Mouse (Mus musculus) intestine, embryonic 14.5 days (tissue): Measurements from ENCODE around the gene Mctp1. TPM values are rescaled to one million over a fixed set of nuclear protein-coding genes. Genes with fewer than 3 reads are reported as not detected.

ENCODE experiments used
- ATAC-seq: fragments of 200-750 bp; cut with Nextera tagmentation; replicated peaks from 2 replicates; pipeline ENCODE4 v1.8.0; 2017; ENCODE audit warnings: low read depth, moderate number of reproducible peaks, moderate TSS enrichment, moderate library complexity; ENCODE audit not compliant: low FRiP score, low TSS enrichment
- DNase-seq: peaks from one replicate; pipeline ENCODE4 v3.0.0-alpha.2; 2018; ENCODE audit warnings: low spot score
- H3K27ac ChIP-seq: fragments of 300-500 bp; sonication (generic); 2 replicates; pipeline ENCODE4 v1.5.1; 2014; ENCODE audit warnings: low read depth, mild to moderate bottlenecking, control low read depth
- H3K27me3 ChIP-seq: fragments of 300-500 bp; sonication (generic); replicated peaks from 2 replicates; pipeline ENCODE4 v1.6.1; 2014; ENCODE audit warnings: low read length, control low read depth; ENCODE audit not compliant: control insufficient read depth, insufficient read depth
- H3K36me3 ChIP-seq: fragments of 300-500 bp; sonication (generic); 2 replicates; pipeline ENCODE4 v1.6.1; 2014; ENCODE audit warnings: low read length, control low read depth; ENCODE audit not compliant: control insufficient read depth, insufficient read depth
- H3K4me1 ChIP-seq: fragments of 300-500 bp; sonication (generic); replicated peaks from 2 replicates; pipeline ENCODE4 v1.6.1; 2014; ENCODE audit warnings: low read length, control low read depth, mixed read lengths; ENCODE audit not compliant: control insufficient read depth, insufficient read depth
- H3K4me2 ChIP-seq: fragments of 300-500 bp; sonication (generic); 2 replicates; pipeline ENCODE4 v1.6.1; 2014; ENCODE audit warnings: low read length
- H3K4me3 ChIP-seq: fragments of 300-500 bp; sonication (generic); 2 replicates; pipeline ENCODE4 v1.5.1; 2014; ENCODE audit warnings: low read depth, low read length, control low read depth, mixed read lengths
- H3K9ac ChIP-seq: fragments of 300-500 bp; sonication (generic); 2 replicates; pipeline ENCODE4 v1.6.1; 2014; ENCODE audit warnings: mild to moderate bottlenecking, low read length
- H3K9me3 ChIP-seq: fragments of 300-500 bp; sonication (generic); 2 replicates; pipeline ENCODE4 v1.6.1; 2016; ENCODE audit warnings: low read length, control low read depth; ENCODE audit not compliant: control insufficient read depth
- WGBS: fragments of 180-500 bp; shearing (Covaris S2); extraction: QIAGEN DNeasy Blood & Tissue Kit; methylation state at CpG from one replicate; pipeline ENCODE4 v1.1.7; 2014; 5-methylcytosine and 5-hydroxymethylcytosine counted together
- polyA plus RNA-seq: library from polyadenylated mRNA; unstranded; fragments of >200 nt; fragmentation: Nextera tagmentation; extraction: Ambion mirVana; gene quantifications from 2 replicates; pipeline ENCODE4 v1.2.1, GENCODE M21; 2014

Mctp1 gene
- polyA plus RNA-seq, 1 experiment from 2014 or later = 0.78 TPM

DNA sequence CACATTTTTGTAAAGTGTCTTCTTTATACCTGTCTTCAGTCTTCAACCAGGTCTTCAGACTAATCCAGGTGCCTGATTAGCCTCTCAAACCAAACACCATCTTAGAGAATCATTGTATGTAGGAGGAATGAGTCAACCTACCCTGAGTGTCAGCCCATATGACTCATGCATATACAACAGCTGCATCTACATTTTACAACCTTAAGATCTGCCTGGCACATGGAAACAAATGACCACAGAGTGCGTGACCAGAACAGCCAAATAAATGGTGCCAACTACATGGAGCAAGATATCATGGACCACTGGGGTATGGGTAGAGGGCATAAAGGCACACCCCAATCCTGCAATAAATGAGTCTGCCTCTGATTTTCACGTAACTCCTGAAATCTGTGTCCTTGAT, 131.6 kb downstream of the Mctp1 start:
- 84% methylated on average over 2 of the region's 2 CpGs for WGBS
- H3K4me1 ChIP-seq = no peaks in the 10 kb centered on the region

DNA sequence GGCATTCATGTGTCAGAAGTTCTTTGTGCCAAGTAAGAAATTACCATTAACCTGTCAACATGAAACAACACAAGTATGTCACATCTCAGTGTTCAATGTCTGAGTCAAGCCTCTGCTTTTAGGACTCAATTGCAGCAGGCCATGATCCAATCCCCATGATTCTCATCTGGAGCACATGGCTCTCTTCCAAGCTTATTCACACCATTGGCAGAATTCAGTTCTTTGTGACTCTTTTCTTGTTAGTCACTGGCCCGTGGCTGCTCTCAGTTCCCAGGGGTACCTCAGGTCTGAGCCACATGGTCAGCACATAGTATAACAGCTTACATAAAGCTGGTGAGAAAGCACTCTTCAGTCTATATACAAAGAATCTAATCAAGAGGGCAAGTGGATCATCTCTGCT, 138.8 kb downstream of the Mctp1 start:
- no peak for ATAC-seq
- Histone ChIP-seq H3K4me1 (no peaks in the 10 kb centered on the region), H3K9me3 (no peaks in the 10 kb centered on the region), H3K27ac (no peak overlapping the region), H3K4me2 (no peak overlapping the region), H3K4me3 (no peak overlapping the region), H3K9ac (no peak overlapping the region), H3K36me3 (no peaks in the 10 kb centered on the region), H3K27me3 (no peaks in the 10 kb centered on the region)
- no peak for DNase-seq
- WGBS = 83% methylated on average over 1 of the region's 1 CpGs

More for the DNA sequence above, 131.6 kb downstream of the Mctp1 start:
- ATAC-seq = no peak
- no peak overlapping the region for H3K4me3 ChIP-seq
- H3K4me2 ChIP-seq = no peak overlapping the region
- no peaks in the 10 kb centered on the region for H3K27me3 ChIP-seq
- H3K36me3 ChIP-seq = no peaks in the 10 kb centered on the region
- no peak overlapping the region for H3K9ac ChIP-seq
- H3K9me3 ChIP-seq = no peaks in the 10 kb centered on the region
- H3K27ac ChIP-seq = no peak overlapping the region
- no peak for DNase-seq

DNA sequence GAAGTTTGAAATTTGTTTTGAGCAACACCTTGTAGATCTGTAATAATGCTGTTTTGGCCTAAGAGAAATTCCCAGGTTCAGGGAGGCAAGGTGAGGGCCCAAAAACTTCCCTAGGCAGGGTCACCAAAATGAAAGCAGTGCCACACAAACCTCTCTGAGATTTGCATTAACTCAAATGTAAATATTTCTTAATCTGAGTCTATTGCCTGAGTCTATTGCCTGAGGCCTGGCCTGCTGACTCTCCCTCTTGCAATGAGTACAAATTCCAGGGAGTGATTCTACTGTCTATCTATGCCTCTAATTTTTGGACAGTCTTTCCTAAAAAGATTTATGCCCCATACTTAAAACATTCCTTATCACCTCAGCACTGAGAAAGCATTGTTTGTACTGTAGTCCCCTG, 143.0 kb downstream of the Mctp1 start:
- no peak overlapping the region for H3K4me3 ChIP-seq
- no peaks in the 10 kb centered on the region for H3K9me3 ChIP-seq
- DNase-seq = no peak
- H3K27ac ChIP-seq = no peak overlapping the region
- no peak overlapping the region for H3K4me2 ChIP-seq
- H3K4me1 ChIP-seq = no peaks in the 10 kb centered on the region
- no peaks in the 10 kb centered on the region for H3K27me3 ChIP-seq
- ATAC-seq = no peak
- H3K36me3 ChIP-seq = no peaks in the 10 kb centered on the region
- H3K9ac ChIP-seq = no peak overlapping the region

DNA sequence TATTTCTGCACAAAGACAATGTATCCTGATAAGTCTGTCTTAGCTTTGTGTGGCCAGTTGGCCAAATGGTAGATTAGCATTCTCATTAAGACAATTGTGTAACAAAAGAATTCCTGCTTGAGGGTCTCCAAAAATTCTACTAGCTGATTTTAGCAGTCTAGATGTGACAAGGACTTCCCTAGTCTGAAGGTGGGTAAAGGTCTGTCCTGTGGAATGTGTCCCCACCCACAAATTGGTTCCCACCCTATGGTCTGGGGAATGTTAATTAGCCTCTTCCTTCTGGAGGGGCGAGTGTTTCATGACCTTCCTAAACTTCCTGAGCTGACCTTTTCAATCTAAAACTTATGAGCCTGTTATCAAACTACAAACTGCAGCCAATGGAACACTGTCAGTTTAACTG, 143.4 kb downstream of the Mctp1 start:
- no peak for ATAC-seq
- Histone ChIP-seq H3K9me3 (no peaks in the 10 kb centered on the region), H3K4me2 (no peak overlapping the region), H3K4me1 (no peaks in the 10 kb centered on the region), H3K36me3 (no peaks in the 10 kb centered on the region), H3K27ac (no peak overlapping the region), H3K27me3 (no peaks in the 10 kb centered on the region), H3K9ac (no peak overlapping the region), H3K4me3 (no peak overlapping the region)
- 25% methylated on average over 1 of the region's 1 CpGs for WGBS
- DNase-seq = no peak

DNA sequence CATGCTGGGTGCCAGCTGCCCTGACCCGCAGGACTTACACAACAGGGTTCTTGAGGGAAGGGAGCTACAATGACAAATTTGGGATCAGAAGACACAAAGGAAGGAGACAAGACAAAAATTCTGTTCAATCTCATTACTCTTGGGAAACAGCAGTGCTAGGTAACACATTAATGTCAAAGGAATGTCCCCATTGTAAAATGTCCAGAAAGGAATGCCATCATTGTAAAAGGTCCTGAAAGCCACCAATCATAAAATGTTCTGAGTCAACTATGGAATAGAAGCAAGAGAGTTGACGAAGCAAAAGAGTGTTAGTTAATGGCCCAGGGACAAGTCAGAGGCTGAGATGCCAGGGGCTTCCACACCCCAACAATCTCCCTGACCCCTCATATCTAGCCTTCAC, 145.6 kb downstream of the Mctp1 start:
- H3K27ac ChIP-seq = no peak overlapping the region
- H3K4me2 ChIP-seq = no peak overlapping the region
- 86% methylated on average over 2 of the region's 2 CpGs for WGBS
- no peak for ATAC-seq
- no peaks in the 10 kb centered on the region for H3K4me1 ChIP-seq
- DNase-seq = no peak
- no peaks in the 10 kb centered on the region for H3K36me3 ChIP-seq
- H3K9ac ChIP-seq = no peak overlapping the region
- no peak overlapping the region for H3K4me3 ChIP-seq
- H3K27me3 ChIP-seq = no peaks in the 10 kb centered on the region
- H3K9me3 ChIP-seq = no peaks in the 10 kb centered on the region

DNA sequence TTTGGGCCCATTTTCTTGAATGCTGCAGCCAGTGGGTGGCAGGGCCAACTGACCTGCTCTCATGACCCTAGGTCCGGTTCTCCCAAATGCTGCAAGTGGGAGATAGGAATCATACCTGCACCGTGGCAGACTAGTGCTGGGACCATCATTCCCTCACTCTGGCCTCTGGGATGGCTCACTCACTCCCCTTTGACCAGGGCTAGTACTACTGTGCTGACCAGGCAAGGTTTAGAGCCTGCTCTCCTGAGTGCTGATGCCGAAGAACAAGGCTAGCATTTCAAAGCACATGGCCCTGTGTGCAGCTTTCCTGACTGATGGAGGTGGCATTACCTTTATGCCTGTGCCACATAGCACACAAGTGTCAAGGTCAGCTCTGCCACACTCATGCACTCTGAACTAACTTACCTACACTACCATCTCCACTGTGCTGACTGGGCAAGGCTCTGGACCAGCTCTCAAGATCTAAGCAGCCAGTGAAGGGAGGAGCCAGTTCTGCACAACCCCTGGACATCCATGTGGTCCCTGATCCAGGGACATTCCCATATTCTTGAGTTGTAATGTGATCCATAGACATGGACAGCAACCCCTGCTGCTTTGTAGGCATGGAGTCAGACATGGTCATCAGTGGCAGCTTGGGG, 146.7 kb downstream of the Mctp1 start:
- Histone ChIP-seq H3K27me3 (no peaks in the 10 kb centered on the region), H3K9me3 (no peaks in the 10 kb centered on the region), H3K27ac (no peak overlapping the region), H3K4me2 (no peak overlapping the region), H3K36me3 (no peaks in the 10 kb centered on the region), H3K9ac (no peak overlapping the region), H3K4me3 (no peak overlapping the region), H3K4me1 (no peaks in the 10 kb centered on the region)
- DNase-seq = no peak
- 88% methylated on average over 3 of the region's 3 CpGs for WGBS
- ATAC-seq = no peak

DNA sequence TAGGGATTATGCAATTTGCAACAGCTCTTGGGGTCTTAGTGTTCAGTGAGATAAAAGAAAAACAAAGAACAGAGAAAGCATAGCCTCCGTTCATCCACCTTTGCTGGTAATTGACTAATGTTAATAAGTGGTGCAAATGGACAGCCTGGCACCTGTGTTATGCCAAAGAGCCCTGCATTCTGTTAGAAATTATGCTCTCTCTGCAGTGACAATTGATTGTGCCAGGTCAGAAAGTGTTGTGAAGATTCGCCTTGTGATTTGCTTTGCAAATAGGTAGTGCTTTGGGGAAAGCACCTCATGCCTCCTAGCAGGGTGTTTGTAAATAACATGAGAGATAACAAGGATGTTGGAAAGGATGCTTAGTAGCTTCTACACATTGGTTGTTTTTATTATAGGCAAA, 163.5 kb downstream of the Mctp1 start:
- Histone ChIP-seq H3K4me1 (no peaks in the 10 kb centered on the region), H3K27ac (no peak overlapping the region), H3K36me3 (no peaks in the 10 kb centered on the region), H3K9me3 (no peaks in the 10 kb centered on the region), H3K4me2 (no peak overlapping the region), H3K9ac (no peak overlapping the region), H3K27me3 (no peaks in the 10 kb centered on the region), H3K4me3 (no peak overlapping the region)
- 65% methylated on average over 2 of the region's 2 CpGs for WGBS
- no peak for ATAC-seq
- no peak for DNase-seq

DNA sequence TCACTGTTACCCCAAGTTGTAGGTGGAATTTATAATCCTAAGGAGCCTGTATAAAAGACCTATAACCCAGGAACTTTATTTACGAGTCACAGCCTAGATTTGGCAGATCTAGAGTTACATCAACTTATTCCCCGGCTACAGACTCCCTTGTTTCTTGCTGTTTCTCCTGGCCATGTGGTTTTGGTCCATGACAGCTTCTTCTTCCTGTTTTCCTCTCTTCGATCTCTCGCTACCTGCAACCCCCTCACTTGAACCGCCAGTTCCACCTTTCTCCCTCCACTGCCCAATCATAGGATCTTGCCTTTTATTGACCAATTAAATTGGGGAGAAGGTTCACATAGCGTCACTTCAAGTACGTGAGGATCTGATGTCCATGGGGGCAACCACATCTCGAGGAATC, 176.6 kb downstream of the Mctp1 start:
- H3K27me3 ChIP-seq = no peaks in the 10 kb centered on the region
- no peak for DNase-seq
- no peaks in the 10 kb centered on the region for H3K4me1 ChIP-seq
- H3K27ac ChIP-seq = no peak overlapping the region
- H3K4me3 ChIP-seq = no peak overlapping the region
- no peak overlapping the region for H3K4me2 ChIP-seq
- H3K9ac ChIP-seq = no peak overlapping the region
- H3K36me3 ChIP-seq = no peaks in the 10 kb centered on the region
- WGBS = 87% methylated on average over 8 of the region's 8 CpGs
- no peaks in the 10 kb centered on the region for H3K9me3 ChIP-seq
- no peak for ATAC-seq

DNA sequence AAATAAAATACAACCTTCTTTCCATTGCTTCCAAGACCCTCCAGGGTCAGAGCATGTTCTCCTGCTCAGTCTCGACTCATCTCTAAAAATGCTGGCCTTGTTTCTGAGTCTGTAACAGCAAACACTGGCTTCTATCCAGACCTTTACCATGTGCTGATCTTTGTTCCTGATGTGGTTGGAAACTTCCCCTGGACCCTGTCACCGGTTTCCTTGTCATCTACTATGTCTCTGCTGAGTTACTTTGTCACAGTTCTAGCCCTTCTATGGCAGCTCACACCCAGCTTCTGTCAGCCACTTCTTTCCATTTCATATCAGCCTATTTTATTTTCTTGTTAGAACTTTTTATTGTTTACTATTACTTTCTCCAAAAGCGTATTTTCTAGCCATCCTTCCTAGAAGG, 177.3 kb downstream of the Mctp1 start:
- Histone ChIP-seq H3K4me2 (no peak overlapping the region), H3K27ac (no peak overlapping the region), H3K36me3 (no peaks in the 10 kb centered on the region), H3K9me3 (no peaks in the 10 kb centered on the region), H3K4me3 (no peak overlapping the region), H3K9ac (no peak overlapping the region), H3K4me1 (no peaks in the 10 kb centered on the region), H3K27me3 (no peaks in the 10 kb centered on the region)
- WGBS = 73% methylated on average over 3 of the region's 3 CpGs
- no peak for ATAC-seq
- DNase-seq = no peak
